Mouse (Mus musculus): ENCODE data around the gene Ptprm.

DNA sequence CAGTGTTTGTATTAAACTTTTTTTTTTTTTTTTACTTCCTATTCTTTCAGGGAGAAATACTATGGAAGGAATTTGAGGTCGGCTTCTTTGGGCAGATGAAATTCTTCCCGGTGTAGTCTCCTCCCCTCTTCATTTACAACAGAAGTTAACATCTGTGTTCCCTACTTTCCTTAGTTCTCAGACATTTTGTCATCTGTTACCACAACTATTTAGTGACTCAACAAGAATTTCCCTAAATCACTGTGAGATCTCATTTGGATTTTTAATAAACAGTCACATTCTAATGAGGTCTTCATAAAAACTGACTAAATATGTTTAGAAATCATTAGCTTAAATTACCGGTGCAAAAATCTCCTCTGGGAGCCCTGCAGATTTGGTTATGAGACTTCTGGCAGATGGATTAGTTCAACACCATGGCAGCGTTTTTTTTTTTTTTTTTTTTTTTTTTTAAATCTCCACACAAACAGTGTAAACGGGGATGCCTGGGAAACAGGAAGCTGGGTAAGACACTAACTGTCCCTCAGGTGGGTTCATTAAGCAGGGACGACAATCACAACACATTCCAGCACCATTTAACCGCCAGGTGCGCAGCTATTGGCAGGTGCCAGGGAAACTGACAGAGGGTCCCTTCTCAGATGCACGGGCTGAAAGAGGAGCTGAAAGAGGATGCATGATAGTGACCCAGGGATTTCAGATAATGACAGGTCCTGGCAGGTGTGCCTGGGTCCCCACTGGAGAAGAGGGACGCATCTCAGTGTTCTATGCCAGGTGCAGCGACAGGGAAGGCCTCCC lies 633.9 kb downstream of the Ptprm start:
- no peak for TF ChIP-seq CTCF (IDR thresholded peaks at IDR 0.05; ENCODE audit: low read depth)
- no peak for TF ChIP-seq EP300 (IDR thresholded peaks at IDR 0.05; ENCODE audit: low read depth)
